Mouse (Mus musculus): ENCODE measurements around the gene Ccpg1. TPM values are rescaled to one million over a fixed set of nuclear protein-coding genes. Genes with fewer than 3 reads are reported as not detected.

Ccpg1 gene
- polyA plus RNA-seq, 1 experiment: 28.1 TPM

DNA sequence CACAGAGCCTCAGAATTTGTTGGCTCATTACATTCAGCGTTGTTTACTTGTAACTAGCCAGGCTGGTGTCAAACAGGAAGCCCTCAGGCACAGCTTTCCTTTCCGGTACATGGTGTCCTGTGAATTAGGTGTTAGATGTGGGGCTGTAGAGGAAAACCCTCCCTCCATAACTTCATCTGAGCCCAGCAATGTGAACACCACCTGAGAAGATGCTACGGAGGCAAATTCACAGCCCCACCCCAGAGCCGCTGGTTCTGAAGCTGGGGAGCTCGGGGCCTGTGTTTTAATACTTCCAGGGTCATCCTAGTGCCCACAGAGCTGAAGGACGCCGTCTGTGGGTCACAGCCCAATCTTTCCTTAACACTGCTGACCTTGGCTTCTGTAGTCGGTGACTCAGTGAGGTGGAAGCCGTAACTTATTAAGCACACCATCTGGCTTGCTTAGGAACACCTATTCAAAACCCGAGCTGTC is 70.2 kb downstream of the Ccpg1 start:
- TF ChIP-seq POLR2A (IDR thresholded peaks at IDR 0.05; ENCODE audit: borderline replicate concordance, extremely low read depth, low read depth, low read length) (no peak), CTCF (IDR thresholded peaks at IDR 0.05; ENCODE audit: insufficient read depth, low read length) (no peak)
- Histone ChIP-seq H3K4me1 (ENCODE audit: control insufficient read depth, insufficient read depth, low read length) (peaks cover 18% of the 10 kb centered on the region), H3K4me3 (replicated peaks; ENCODE audit: extremely low read depth, low read depth, low read length) (no peak overlapping the region)
- 54% methylated on average over 10 of the region's 10 CpGs for WGBS
- no peak for DNase-seq

DNA sequence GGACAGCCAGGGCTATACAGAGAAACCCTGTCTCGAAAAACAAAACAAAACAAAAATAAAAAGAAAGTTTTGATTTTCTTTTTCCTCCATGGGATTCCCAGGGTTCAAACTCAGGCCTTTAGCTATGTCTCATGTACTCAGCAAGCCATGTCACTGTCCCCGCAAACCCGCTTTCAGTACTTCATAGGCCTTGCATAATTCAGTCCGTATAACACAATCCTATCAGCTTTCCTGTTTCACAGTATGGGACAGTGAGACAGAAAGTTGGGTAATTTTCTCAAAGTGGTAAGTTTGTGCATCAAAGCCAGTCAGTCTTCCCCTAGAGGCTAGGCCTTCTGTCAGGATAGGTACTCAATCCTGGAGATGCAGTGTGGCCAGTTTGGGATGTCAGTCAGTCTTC is 74.0 kb downstream of the Ccpg1 start:
- H3K4me3 ChIP-seq (replicated peaks; ENCODE audit: extremely low read depth, low read depth, low read length): no peak overlapping the region
- peaks cover 15% of the 10 kb centered on the region for H3K4me1 ChIP-seq (ENCODE audit: control insufficient read depth, insufficient read depth, low read length)
- DNase-seq: no peak
- no peak for TF ChIP-seq CTCF (IDR thresholded peaks at IDR 0.05; ENCODE audit: insufficient read depth, low read length)
- TF ChIP-seq POLR2A (IDR thresholded peaks at IDR 0.05; ENCODE audit: borderline replicate concordance, extremely low read depth, low read depth, low read length): no peak
- WGBS: 87% methylated on average over 4 of the region's 4 CpGs

DNA sequence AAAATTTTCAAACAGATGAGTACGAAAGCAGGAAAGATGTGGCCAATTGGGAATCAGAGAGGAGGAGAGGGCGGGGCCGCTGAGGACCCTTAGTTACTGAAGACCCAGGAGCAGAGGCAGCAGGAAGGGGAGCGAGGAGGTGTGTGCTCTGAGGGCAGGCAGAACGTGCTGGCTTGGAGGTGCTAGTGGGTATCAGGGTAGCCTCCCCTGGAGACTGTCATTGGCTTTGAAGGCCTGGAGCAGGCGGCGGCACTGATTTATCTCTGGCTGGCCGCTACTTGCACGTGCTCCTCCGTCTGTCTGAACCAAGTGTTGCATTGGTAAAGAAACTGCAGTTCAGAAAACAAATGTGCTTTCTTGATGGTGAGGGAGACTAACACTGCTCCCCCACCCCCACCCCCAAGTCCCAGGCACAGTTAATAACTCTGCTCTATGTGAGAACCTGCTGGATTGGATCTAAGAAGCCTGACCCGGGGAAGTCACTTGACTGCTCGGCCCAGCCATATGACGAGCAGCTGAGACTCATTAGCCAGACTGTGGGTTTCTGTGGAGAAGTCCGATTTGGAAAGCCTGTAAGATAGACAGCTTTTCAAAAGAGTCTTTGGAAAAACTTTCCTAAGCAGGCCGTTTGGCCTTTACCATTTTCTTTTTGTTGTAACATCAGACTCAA is 78.5 kb downstream of the Ccpg1 start:
- no peak overlapping the region for H3K4me3 ChIP-seq (replicated peaks; ENCODE audit: extremely low read depth, low read depth, low read length)
- no peak for DNase-seq
- TF ChIP-seq CTCF (IDR thresholded peaks at IDR 0.05; ENCODE audit: insufficient read depth, low read length): no peak
- TF ChIP-seq POLR2A (IDR thresholded peaks at IDR 0.05; ENCODE audit: borderline replicate concordance, extremely low read depth, low read depth, low read length): no peak
- peaks cover 8% of the 10 kb centered on the region for H3K4me1 ChIP-seq (ENCODE audit: control insufficient read depth, insufficient read depth, low read length)
- 53% methylated on average over 15 of the region's 15 CpGs for WGBS

Other genes with a start within 250 kb of the Ccpg1 start
- gene Prtg, start 178.6 kb upstream of the Ccpg1 start, polyA plus RNA-seq (2012; rRNA removed): 0.04 and 0.05 TPM in 2 replicates
- gene Pygo1, start 59.8 kb upstream of the Ccpg1 start, polyA plus RNA-seq (2012; rRNA removed): 1.4 and 2.0 TPM in 2 replicates
- gene Dyx1c1, start 26.6 kb upstream of the Ccpg1 start, polyA plus RNA-seq (2012; rRNA removed): 1.2 and 1.7 TPM in 2 replicates
- not detected in 2 replicates for gene Gm44503, start 26.6 kb upstream of the Ccpg1 start, polyA plus RNA-seq (2012; rRNA removed)
- 11.7 and 21.1 TPM in 2 replicates for gene Ccpg1os, start within 50 bp of the Ccpg1 start, polyA plus RNA-seq (2012; rRNA removed)
- 8.4 and 12.1 TPM in 2 replicates for gene Pigb, start 54.9 kb downstream of the Ccpg1 start, polyA plus RNA-seq (2012; rRNA removed)
- gene Rab27a, start 59.4 kb downstream of the Ccpg1 start, polyA plus RNA-seq (2012; rRNA removed): 16.7 and 29.8 TPM in 2 replicates
- 0.25 and 0.31 TPM in 2 replicates for gene Khdc3, start 116.4 kb downstream of the Ccpg1 start, polyA plus RNA-seq (2012; rRNA removed)
- not detected in 2 replicates for gene Gm20509, start 117.0 kb downstream of the Ccpg1 start, polyA plus RNA-seq (2012; rRNA removed)
- 9.3 and 18.8 TPM in 2 replicates for gene Rsl24d1, start 128.0 kb downstream of the Ccpg1 start, polyA plus RNA-seq (2012; rRNA removed)